Mouse (Mus musculus) lung, embryonic 14.5 days (tissue): ENCODE data around the gene Gm47841. TPM values are rescaled to one million over a fixed set of nuclear protein-coding genes. Genes with fewer than 3 reads are reported as not detected.

Source experiments
- ATAC-seq: fragments of 200-750 bp; cut with Nextera tagmentation; 2 replicates; pipeline ENCODE4 v1.8.0; 2017; ENCODE audit warnings: mild to moderate bottlenecking, moderate TSS enrichment, moderate library complexity; ENCODE audit not compliant: insufficient read depth
- DNase-seq: peaks from one replicate; pipeline ENCODE4 v3.0.0-alpha.2; 2015
- H3K27ac ChIP-seq: fragments of 300-500 bp; sonication (generic); 2 replicates; pipeline ENCODE4 v1.5.1; 2014; ENCODE audit warnings: low read depth, mild to moderate bottlenecking, moderate library complexity
- H3K27me3 ChIP-seq: fragments of 300-500 bp; sonication (generic); 2 replicates; pipeline ENCODE4 v1.6.1; 2014; ENCODE audit warnings: low read length, control low read depth; ENCODE audit not compliant: insufficient read depth
- H3K36me3 ChIP-seq: fragments of 300-500 bp; sonication (generic); 2 replicates; pipeline ENCODE4 v1.6.1; 2014; ENCODE audit warnings: control low read depth; ENCODE audit not compliant: insufficient read depth
- H3K4me1 ChIP-seq: fragments of 300-500 bp; sonication (generic); 2 replicates; pipeline ENCODE4 v1.6.1; 2014; ENCODE audit warnings: antibody characterized with exemption, control low read depth; ENCODE audit not compliant: insufficient read depth
- H3K4me2 ChIP-seq: fragments of 300-500 bp; sonication (generic); 2 replicates; pipeline ENCODE4 v1.6.1; 2014; ENCODE audit warnings: mild to moderate bottlenecking
- H3K4me3 ChIP-seq: fragments of 300-500 bp; sonication (generic); 2 replicates; pipeline ENCODE4 v1.5.1; 2014; ENCODE audit warnings: low read depth, low read length
- H3K9ac ChIP-seq: fragments of 300-500 bp; sonication (generic); 2 replicates; pipeline ENCODE4 v1.6.1; 2014
- H3K9me3 ChIP-seq: fragments of 300-500 bp; sonication (generic); 2 replicates; pipeline ENCODE4 v1.6.1; 2016; ENCODE audit warnings: low read depth, low read length, control low read depth
- CTCF ChIP-seq: IDR thresholded peaks from 2 replicates; pipeline ENCODE4 v1.5.1; 2016; ENCODE audit warnings: antibody characterized with exemption, low read depth
- WGBS: fragments of 180-500 bp; shearing (Covaris S2); extraction: QIAGEN DNeasy Blood & Tissue Kit; methylation state at CpG from one replicate; pipeline ENCODE4 v1.1.7; 2014; 5-methylcytosine and 5-hydroxymethylcytosine counted together
- polyA plus RNA-seq: library from polyadenylated mRNA; unstranded; fragments of >200 nt; fragmentation: Nextera tagmentation; extraction: Ambion mirVana; gene quantifications from 2 replicates; pipeline ENCODE4 v1.2.1, GENCODE M21; 2014

Gene Gm47841
- polyA plus RNA-seq, 1 experiment from 2014 or later: not detected

- peak; percentile 71 for ATAC-seq
- H3K27ac ChIP-seq: peak overlapping the region; percentile 88
- peak; percentile 46 for TF ChIP-seq CTCF
- 1% methylated on average over 30 of the region's 30 CpGs for WGBS
- peak overlapping the region; percentile 77 for H3K4me3 ChIP-seq
- peaks cover 21% of the 10 kb centered on the region; the same call in 1 of the 2 replicates for H3K4me1 ChIP-seq
- DNase-seq: peak; percentile 86
- no peaks in the 10 kb centered on the region for H3K9me3 ChIP-seq
- 0 out of 2 replicates have a peak, but pooled peaks cover 15% of the 10 kb centered on the region for H3K27me3 ChIP-seq
- H3K36me3 ChIP-seq: no peaks in the 10 kb centered on the region
- peak overlapping the region; percentile 88 for H3K9ac ChIP-seq
- peak overlapping the region; percentile 79 for H3K4me2 ChIP-seq
Observed at GRCm38 (mm10) chr15:101078731-101079156, 31.5 kb upstream of the Gm47841 start.

GRCm38 (mm10) chr15:101077813-101078730, 30.9 kb upstream of the Gm47841 start, which contains the start of gene Fignl2:
Gene Fignl2, minus strand, starts transcription at chr15:101078567.
- H3K4me2 ChIP-seq: peak within 1 kb of the TSS; percentile 79
- no peak for DNase-seq
- H3K36me3 ChIP-seq: no peaks in the 10 kb centered on the region
- WGBS: under 1% methylated on average over 74 of the region's 96 CpGs
- H3K27me3 ChIP-seq: 0 out of 2 replicates have a peak, but pooled peaks cover 15% of the 10 kb centered on the region
- ATAC-seq: peak; percentile 59
- TF ChIP-seq CTCF: no peak
- no peaks in the 10 kb centered on the region for H3K9me3 ChIP-seq
- H3K9ac ChIP-seq: peak within 1 kb of the TSS; percentile 88
- peak within 1 kb of the TSS; percentile 77 for H3K4me3 ChIP-seq
- H3K4me1 ChIP-seq: peaks cover 22% of the 10 kb centered on the region; the same call in 1 of the 2 replicates
- H3K27ac ChIP-seq: peak within 1 kb of the TSS; percentile 88

- no peak for TF ChIP-seq CTCF
- Histone ChIP-seq H3K36me3 (no peaks in the 10 kb centered on the region), H3K4me3 (peak overlapping the region; percentile 77), H3K9ac (peak overlapping the region; percentile 88), H3K4me2 (peak overlapping the region; percentile 79), H3K27ac (peak overlapping the region; percentile 88), H3K27me3 (0 out of 2 replicates have a peak, but pooled peaks cover 15% of the 10 kb centered on the region), H3K9me3 (no peaks in the 10 kb centered on the region), H3K4me1 (peaks cover 25% of the 10 kb centered on the region; the same call in 1 of the 2 replicates)
- WGBS: 2% methylated on average over 34 of the region's 34 CpGs
- ATAC-seq: 0 out of 2 replicates have a peak, but pooled peaks have one; percentile 5
- peak; percentile 65 for DNase-seq
Observed at GRCm38 (mm10) chr15:101077001-101077812, 30.0 kb upstream of the Gm47841 start.

- DNase-seq (peak; percentile 18), ATAC-seq (no peak)
- peaks cover 23% of the 10 kb centered on the region for H3K4me1 ChIP-seq
- no peaks in the 10 kb centered on the region for H3K36me3 ChIP-seq
- TF ChIP-seq CTCF: no peak
- H3K4me2 ChIP-seq: peak overlapping the region; percentile 79
- H3K9me3 ChIP-seq: no peaks in the 10 kb centered on the region
- peak overlapping the region; percentile 88 for H3K9ac ChIP-seq
- peak overlapping the region; percentile 77 for H3K4me3 ChIP-seq
- 15% methylated on average over 26 of the region's 26 CpGs for WGBS
- no peak overlapping the region for H3K27ac ChIP-seq
- 0 out of 2 replicates have a peak, but pooled peaks cover 15% of the 10 kb centered on the region for H3K27me3 ChIP-seq
Observed at GRCm38 (mm10) chr15:101076071-101077000, 29.1 kb upstream of the Gm47841 start.

GRCm38 (mm10) chr15:101075656-101076055, 28.5 kb upstream of the Gm47841 start:
- Histone ChIP-seq H3K4me2 (peak overlapping the region; percentile 18; the same call in 1 of the 2 replicates), H3K4me3 (no peak overlapping the region), H3K4me1 (peaks cover 29% of the 10 kb centered on the region), H3K9me3 (no peaks in the 10 kb centered on the region), H3K9ac (no peak overlapping the region), H3K27ac (no peak overlapping the region), H3K36me3 (no peaks in the 10 kb centered on the region), H3K27me3 (0 out of 2 replicates have a peak, but pooled peaks cover 15% of the 10 kb centered on the region)
- 63% methylated on average over 5 of the region's 5 CpGs for WGBS
- no peak for DNase-seq
- TF ChIP-seq CTCF: no peak
- no peak for ATAC-seq

GRCm38 (mm10) chr15:101075150-101075549, 28.0 kb upstream of the Gm47841 start:
- Histone ChIP-seq H3K27ac (no peak overlapping the region), H3K4me2 (no peak overlapping the region), H3K27me3 (0 out of 2 replicates have a peak, but pooled peaks cover 15% of the 10 kb centered on the region), H3K4me3 (no peak overlapping the region), H3K36me3 (no peaks in the 10 kb centered on the region), H3K4me1 (peaks cover 29% of the 10 kb centered on the region), H3K9me3 (no peaks in the 10 kb centered on the region), H3K9ac (no peak overlapping the region)
- ATAC-seq (no peak), DNase-seq (no peak)
- TF ChIP-seq CTCF: no peak
- WGBS: 83% methylated on average over 4 of the region's 4 CpGs
